Mouse (Mus musculus): ENCODE data around the gene Capn5. TPM values are rescaled to one million over a fixed set of nuclear protein-coding genes. Genes with fewer than 3 reads are reported as not detected.

The Capn5 gene
- polyA plus RNA-seq, 1 experiment from 2014 or later, result 14.9 TPM

DNA sequence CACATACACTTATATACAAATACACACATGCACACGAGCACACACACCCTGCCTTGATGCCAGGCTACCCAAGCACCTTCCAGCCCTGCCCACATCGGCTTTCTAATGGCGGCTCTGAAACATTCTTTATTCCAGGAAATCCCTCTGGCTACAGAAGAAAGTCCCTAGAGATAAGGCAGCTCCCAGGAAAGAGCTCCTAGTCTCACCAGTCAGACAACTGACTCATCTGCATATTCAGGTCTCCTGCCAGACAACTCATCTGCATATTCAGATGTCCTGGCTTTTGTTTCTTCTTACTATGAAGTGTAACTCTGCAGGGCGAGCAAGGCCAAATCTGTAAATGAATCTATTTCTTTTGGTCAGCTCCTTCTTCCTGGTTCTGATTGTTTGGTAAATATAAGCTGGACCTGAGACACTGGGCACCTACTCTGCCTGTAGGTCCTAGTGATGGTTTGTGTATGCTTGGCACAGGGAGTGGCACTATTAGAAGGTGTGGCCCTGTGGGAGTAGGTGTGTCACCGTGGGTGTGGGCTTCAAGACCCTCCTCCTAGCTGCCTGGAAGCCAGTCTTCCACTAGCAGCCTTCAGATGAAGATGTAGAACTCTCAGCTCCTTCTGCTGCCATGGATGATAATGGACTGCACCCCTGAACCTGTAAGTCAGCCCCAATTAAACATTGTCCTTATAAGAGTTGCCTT lies 20.3 kb downstream of the Capn5 start:
- Histone ChIP-seq H3K36me3 (no peaks in the 10 kb centered on the region), H3K4me1 (peaks cover 48% of the 10 kb centered on the region), H3K9ac (no peak overlapping the region), H3K4me3 (replicated peaks) (no peak overlapping the region), H3K4me2 (peak overlapping the region; percentile 26; the same call in 1 of the 2 replicates), H3K27me3 (replicated peaks) (no peaks in the 10 kb centered on the region), H3K9me3 (no peaks in the 10 kb centered on the region), H3K27ac (peak overlapping the region; percentile 81)
- 56% methylated on average over 5 of the region's 5 CpGs for WGBS
- 0 out of 2 replicates have a peak, but pooled peaks have one; percentile 1 for ATAC-seq (ENCODE audit: insufficient read depth, low FRiP score, low read depth)

DNA sequence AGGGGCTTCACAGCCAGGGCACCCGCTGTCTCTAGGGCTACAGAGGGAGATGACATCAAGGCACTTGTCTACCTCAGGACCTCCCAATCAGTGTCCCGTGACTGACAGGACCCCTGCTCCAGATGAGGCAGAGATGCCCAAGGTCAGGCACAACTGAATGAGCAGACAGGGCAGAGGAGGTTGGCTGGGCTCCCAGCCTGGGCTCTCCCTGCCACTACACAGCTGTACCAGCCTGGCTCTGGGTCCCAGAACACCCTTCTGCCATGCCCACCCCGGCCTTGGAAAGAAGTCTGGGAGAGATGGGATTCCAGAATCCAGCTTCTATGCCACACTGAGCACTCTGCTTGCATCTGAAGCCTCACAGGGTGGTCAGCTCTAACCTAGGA lies 21.8 kb downstream of the Capn5 start:
- no peaks in the 10 kb centered on the region for H3K27me3 ChIP-seq (replicated peaks)
- H3K36me3 ChIP-seq, result no peaks in the 10 kb centered on the region
- H3K9ac ChIP-seq, result no peak overlapping the region
- H3K27ac ChIP-seq, result no peak overlapping the region
- ATAC-seq (ENCODE audit: insufficient read depth, low FRiP score, low read depth), result no peak
- H3K4me1 ChIP-seq, result peaks cover 48% of the 10 kb centered on the region
- H3K4me3 ChIP-seq (replicated peaks), result no peak overlapping the region
- no peaks in the 10 kb centered on the region for H3K9me3 ChIP-seq
- no peak overlapping the region for H3K4me2 ChIP-seq
- 62% methylated on average over 3 of the region's 3 CpGs for WGBS

DNA sequence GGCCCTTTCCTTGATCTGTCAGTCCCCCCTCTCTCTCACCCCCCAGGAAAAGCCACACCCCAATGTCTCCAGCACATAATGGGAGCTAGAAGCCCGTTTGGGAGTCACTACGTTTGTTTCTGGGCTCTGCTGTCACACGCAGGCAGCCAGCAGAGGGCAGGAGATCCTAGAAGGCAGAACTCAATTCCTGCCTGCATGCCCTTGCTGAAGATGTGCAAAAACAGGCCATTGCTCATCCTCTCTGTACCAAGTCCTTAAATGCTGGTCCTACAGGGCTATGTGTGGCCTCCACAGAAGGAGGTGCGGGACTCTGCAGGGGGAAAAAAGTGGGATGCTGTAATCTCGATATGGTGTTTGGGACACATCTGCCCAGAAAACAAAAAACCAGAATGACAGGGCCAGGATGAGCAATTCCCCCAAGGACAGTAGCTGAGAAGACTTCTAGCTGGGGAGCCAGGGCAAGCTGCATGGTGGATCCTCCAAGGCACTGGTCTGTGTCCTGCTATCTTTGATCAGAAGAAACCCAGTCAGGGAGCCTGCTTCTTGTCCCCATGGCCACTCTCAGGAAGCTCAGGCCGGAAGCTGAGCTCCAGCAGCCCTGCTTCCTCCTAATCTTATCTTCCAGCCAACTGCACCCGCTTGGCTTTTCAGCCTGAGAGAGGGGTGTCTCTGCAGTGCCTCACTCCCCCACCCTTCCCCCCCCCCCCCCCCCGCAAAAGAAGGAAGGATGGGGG lies 22.4 kb downstream of the Capn5 start:
- Histone ChIP-seq H3K4me2 (no peak overlapping the region), H3K27ac (no peak overlapping the region), H3K4me1 (peaks cover 43% of the 10 kb centered on the region), H3K9ac (no peak overlapping the region), H3K4me3 (replicated peaks) (no peak overlapping the region), H3K27me3 (replicated peaks) (no peaks in the 10 kb centered on the region), H3K36me3 (no peaks in the 10 kb centered on the region), H3K9me3 (no peaks in the 10 kb centered on the region)
- ATAC-seq (ENCODE audit: insufficient read depth, low FRiP score, low read depth), result no peak
- 31% methylated on average over 7 of the region's 8 CpGs for WGBS

DNA sequence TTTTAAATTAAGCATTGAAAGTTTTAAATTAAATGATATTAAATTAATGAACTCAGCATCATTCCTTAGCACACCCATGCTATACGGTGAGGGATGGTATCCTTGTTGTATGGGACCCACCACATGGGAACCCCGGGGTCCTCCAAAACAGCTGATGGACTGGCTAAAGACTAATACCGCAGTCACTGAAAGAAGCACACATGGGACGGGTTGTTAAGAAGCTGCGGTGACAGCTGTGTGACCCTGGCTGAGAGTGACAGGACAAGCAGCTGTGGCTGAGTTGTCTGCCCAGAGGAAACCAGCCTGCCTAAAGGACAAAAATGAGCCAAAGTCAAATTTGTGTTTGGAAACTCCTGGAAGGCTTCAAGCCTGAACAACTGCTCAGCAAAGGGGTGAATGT lies 24.2 kb downstream of the Capn5 start:
- WGBS, result 76% methylated on average over 5 of the region's 5 CpGs
- ATAC-seq (ENCODE audit: insufficient read depth, low FRiP score, low read depth), result no peak
- peaks cover 24% of the 10 kb centered on the region for H3K4me1 ChIP-seq
- no peaks in the 10 kb centered on the region for H3K36me3 ChIP-seq
- H3K27me3 ChIP-seq (replicated peaks), result no peaks in the 10 kb centered on the region
- H3K4me3 ChIP-seq (replicated peaks), result no peak overlapping the region
- no peak overlapping the region for H3K27ac ChIP-seq
- no peaks in the 10 kb centered on the region for H3K9me3 ChIP-seq
- H3K4me2 ChIP-seq, result no peak overlapping the region
- no peak overlapping the region for H3K9ac ChIP-seq

DNA sequence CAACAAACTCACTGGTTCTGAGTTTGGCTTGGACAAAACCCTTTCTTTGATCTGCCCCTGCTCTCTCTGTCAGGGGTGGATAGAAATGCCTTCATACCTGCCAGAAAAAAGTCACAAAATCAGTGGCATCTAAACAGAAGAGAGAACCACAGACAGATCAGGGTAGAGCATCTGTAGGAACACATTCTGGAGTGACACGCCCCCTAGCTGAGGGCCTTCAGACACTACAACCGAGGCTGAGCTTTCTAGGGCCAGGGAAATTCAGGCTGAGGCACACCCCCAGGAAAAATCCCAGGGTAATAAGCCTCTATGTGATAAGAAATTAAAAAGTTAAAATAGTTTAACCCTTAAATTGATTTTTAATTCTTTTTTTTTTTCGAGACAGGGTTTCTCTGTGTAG lies 24.7 kb downstream of the Capn5 start:
- Histone ChIP-seq H3K27ac (no peak overlapping the region), H3K4me3 (replicated peaks) (no peak overlapping the region), H3K4me2 (no peak overlapping the region), H3K9ac (no peak overlapping the region), H3K9me3 (no peaks in the 10 kb centered on the region), H3K36me3 (no peaks in the 10 kb centered on the region), H3K4me1 (peaks cover 19% of the 10 kb centered on the region; the same call in 1 of the 2 replicates), H3K27me3 (replicated peaks) (no peaks in the 10 kb centered on the region)
- 49% methylated on average over 3 of the region's 3 CpGs for WGBS
- no peak for ATAC-seq (ENCODE audit: insufficient read depth, low FRiP score, low read depth)

DNA sequence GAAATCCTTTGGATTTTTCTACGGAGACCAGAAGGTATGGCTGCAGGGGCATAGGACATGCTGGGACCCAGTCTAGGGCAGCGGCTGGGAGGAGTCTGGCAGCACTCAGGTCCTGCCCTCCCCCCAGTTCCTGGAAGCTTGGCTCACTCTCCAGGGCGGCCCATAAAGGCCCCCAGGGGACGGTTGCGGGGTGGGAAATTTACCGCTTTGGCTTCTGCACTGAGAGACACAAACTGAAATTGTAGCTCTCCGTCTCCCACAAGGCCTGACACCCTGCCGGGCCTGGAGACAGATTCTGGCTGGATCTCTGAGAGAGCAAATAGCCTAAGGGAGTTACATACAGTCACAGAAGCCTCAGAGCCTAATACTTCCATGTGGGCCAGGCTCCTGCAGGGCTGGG lies 25.7 kb downstream of the Capn5 start:
- Histone ChIP-seq H3K9me3 (no peaks in the 10 kb centered on the region), H3K27ac (no peak overlapping the region), H3K4me1 (peaks cover 18% of the 10 kb centered on the region; the same call in 1 of the 2 replicates), H3K9ac (no peak overlapping the region), H3K27me3 (replicated peaks) (no peaks in the 10 kb centered on the region), H3K4me2 (no peak overlapping the region), H3K36me3 (no peaks in the 10 kb centered on the region), H3K4me3 (replicated peaks) (no peak overlapping the region)
- 55% methylated on average over 8 of the region's 8 CpGs for WGBS
- no peak for ATAC-seq (ENCODE audit: insufficient read depth, low FRiP score, low read depth)

DNA sequence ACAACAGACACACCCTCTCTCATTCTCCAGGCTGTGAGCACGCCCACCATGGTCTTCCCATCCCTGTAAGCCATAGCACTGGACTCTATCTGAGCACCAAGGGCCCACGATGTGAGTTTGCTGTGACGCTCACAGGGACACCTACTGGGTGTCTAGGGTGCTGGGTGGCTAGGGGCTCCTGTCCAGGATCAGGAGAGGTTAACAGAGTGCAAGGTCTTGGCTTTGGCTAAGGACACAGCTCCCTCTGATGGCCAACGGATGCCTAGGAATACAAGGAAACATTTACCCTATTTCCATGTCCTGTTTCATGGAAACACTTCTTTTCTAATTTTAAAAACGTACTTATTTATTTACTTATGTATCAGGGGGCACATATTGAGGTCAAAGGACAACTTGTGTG lies 27.5 kb downstream of the Capn5 start:
- no peak overlapping the region for H3K4me2 ChIP-seq
- ATAC-seq (ENCODE audit: insufficient read depth, low FRiP score, low read depth), result no peak
- 54% methylated on average over 5 of the region's 5 CpGs for WGBS
- H3K27me3 ChIP-seq (replicated peaks), result no peaks in the 10 kb centered on the region
- no peak overlapping the region for H3K4me3 ChIP-seq (replicated peaks)
- no peak overlapping the region for H3K27ac ChIP-seq
- H3K4me1 ChIP-seq, result 0 out of 2 replicates have a peak, but pooled peaks cover 9% of the 10 kb centered on the region
- H3K9ac ChIP-seq, result no peak overlapping the region
- H3K9me3 ChIP-seq, result no peaks in the 10 kb centered on the region
- no peaks in the 10 kb centered on the region for H3K36me3 ChIP-seq

DNA sequence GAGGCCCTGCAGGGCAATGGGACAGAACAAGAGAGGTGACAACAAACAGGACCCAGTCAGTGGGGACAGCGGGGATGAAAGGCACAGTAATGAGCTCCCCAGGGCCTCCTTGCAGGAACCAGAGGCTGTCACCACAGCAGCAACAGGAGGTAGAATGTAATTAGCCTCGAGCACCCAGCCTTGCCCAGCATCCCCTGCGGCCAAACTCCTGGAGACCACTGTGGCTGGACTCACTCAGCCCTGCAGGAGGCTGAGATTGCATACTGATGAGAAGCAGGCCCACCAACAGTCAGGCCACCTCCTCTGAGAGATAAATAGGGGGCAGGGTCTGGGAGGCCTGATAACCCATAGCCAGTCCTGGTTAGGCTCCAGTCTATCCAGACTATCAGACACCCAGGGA lies 28.3 kb downstream of the Capn5 start:
- WGBS, result 42% methylated on average over 3 of the region's 3 CpGs
- ATAC-seq (ENCODE audit: insufficient read depth, low FRiP score, low read depth), result no peak

DNA sequence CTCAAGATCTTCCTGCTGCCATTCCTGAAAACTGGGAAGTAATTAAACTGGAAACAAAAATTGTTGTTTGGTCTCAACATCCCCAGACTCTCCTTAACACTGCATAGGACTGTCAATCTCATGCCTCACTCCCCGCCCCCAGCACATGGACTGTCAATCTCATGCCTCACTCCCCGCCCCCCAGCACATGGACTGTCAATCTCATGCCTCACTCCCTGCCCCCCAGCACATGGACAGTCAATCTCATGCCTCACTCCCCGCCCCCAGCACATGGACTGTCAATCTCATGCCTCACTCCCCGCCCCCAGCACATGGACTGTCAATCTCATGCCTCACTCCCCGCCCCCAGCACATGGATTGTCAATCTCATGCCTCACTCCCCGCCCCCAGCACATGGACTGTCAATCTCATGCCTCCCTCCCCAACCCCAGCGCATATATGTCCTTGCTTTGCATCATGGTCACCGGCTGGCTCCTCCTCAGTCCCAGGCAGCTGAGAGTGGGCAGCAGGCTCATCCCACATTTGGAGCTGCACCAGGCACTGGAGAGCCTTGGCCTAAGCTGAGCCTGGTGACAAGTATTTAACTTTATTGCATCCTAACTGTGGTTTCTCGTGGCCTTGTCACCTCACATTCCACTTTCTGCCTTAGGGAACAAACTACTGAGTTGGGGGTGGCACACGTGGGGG lies 29.2 kb downstream of the Capn5 start:
- Histone ChIP-seq H3K9me3 (no peaks in the 10 kb centered on the region), H3K27me3 (replicated peaks) (no peaks in the 10 kb centered on the region), H3K9ac (no peak overlapping the region), H3K36me3 (no peaks in the 10 kb centered on the region), H3K4me1 (0 out of 2 replicates have a peak, but pooled peaks cover 9% of the 10 kb centered on the region), H3K4me3 (replicated peaks) (no peak overlapping the region), H3K27ac (no peak overlapping the region), H3K4me2 (no peak overlapping the region)
- no peak for ATAC-seq (ENCODE audit: insufficient read depth, low FRiP score, low read depth)
- WGBS, result 77% methylated on average over 10 of the region's 10 CpGs

More for the DNA sequence above, 28.3 kb downstream of the Capn5 start:
- Histone ChIP-seq H3K27ac (no peak overlapping the region), H3K4me2 (no peak overlapping the region), H3K4me3 (replicated peaks) (no peak overlapping the region), H3K9me3 (no peaks in the 10 kb centered on the region), H3K9ac (no peak overlapping the region), H3K36me3 (no peaks in the 10 kb centered on the region), H3K27me3 (replicated peaks) (no peaks in the 10 kb centered on the region), H3K4me1 (0 out of 2 replicates have a peak, but pooled peaks cover 9% of the 10 kb centered on the region)

DNA sequence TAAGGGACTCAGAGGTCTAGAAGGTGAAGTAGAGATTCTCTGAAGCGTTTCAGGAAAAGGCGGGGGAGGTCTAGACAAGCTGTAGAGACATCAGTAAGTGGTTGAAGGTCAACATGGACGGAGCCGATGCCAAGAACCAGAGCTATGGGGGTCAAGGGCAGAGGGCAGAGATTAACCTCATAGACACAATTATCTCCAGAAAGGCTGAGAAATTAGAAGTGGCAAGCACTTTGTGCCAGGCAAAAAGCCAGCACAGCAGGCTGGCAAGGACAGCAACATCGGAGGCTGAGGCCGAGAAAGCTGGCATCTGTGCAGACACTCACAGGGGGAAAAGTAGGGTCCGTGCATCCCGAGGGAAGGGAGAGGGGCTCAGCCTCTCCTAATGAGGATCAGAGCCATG lies 30.3 kb downstream of the Capn5 start:
- no peak overlapping the region for H3K4me2 ChIP-seq
- no peak for ATAC-seq (ENCODE audit: insufficient read depth, low FRiP score, low read depth)
- H3K4me1 ChIP-seq, result 0 out of 2 replicates have a peak, but pooled peaks cover 7% of the 10 kb centered on the region
- no peaks in the 10 kb centered on the region for H3K9me3 ChIP-seq
- H3K4me3 ChIP-seq (replicated peaks), result no peak overlapping the region
- 75% methylated on average over 8 of the region's 8 CpGs for WGBS
- no peak overlapping the region for H3K27ac ChIP-seq
- H3K36me3 ChIP-seq, result no peaks in the 10 kb centered on the region
- no peaks in the 10 kb centered on the region for H3K27me3 ChIP-seq (replicated peaks)
- H3K9ac ChIP-seq, result no peak overlapping the region

DNA sequence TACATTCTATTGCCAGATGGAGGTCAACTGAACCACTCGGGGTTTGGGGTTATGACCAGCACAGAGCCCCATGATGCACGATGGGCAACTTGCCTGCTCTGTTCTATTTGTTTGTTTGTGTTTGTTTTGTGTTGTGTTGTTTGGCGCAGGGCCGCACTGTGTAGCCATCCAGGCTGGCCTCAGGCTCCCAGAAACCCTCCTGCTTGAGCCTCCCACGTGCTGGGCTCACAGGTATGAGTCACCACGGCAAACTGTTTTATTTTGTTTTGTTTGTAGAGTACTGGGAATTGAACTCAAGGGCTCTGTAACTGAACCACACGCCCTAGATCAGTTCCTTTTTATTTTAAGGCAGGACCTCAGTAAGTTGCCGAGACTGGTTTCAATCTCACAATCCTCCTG lies 31.6 kb downstream of the Capn5 start:
- ATAC-seq (ENCODE audit: insufficient read depth, low FRiP score, low read depth), result no peak
- H3K36me3 ChIP-seq, result no peaks in the 10 kb centered on the region
- no peaks in the 10 kb centered on the region for H3K4me1 ChIP-seq
- no peaks in the 10 kb centered on the region for H3K27me3 ChIP-seq (replicated peaks)
- no peaks in the 10 kb centered on the region for H3K9me3 ChIP-seq
- WGBS, result 68% methylated on average over 8 of the region's 8 CpGs
- no peak overlapping the region for H3K4me3 ChIP-seq (replicated peaks)
- no peak overlapping the region for H3K27ac ChIP-seq
- no peak overlapping the region for H3K9ac ChIP-seq
- no peak overlapping the region for H3K4me2 ChIP-seq
